Mouse (Mus musculus) cerebellum, adult 2 months (tissue): Measurements from ENCODE around the gene Alyref.

Experiments used
- CTCF ChIP-seq: fragments of 200-500 bp; IDR thresholded peaks from 2 replicates; pipeline ENCODE4 v1.5.1; 2011; ENCODE audit warnings: low read depth, mild to moderate bottlenecking, control low read depth, low read length, moderate library complexity, borderline replicate concordance; ENCODE audit not compliant: insufficient read depth
- POLR2A ChIP-seq: fragments of 200-500 bp; IDR thresholded peaks from 2 replicates; pipeline ENCODE4 v1.6.1; 2011; ENCODE audit warnings: low read length, control low read depth, borderline replicate concordance; ENCODE audit not compliant: insufficient read depth

DNA sequence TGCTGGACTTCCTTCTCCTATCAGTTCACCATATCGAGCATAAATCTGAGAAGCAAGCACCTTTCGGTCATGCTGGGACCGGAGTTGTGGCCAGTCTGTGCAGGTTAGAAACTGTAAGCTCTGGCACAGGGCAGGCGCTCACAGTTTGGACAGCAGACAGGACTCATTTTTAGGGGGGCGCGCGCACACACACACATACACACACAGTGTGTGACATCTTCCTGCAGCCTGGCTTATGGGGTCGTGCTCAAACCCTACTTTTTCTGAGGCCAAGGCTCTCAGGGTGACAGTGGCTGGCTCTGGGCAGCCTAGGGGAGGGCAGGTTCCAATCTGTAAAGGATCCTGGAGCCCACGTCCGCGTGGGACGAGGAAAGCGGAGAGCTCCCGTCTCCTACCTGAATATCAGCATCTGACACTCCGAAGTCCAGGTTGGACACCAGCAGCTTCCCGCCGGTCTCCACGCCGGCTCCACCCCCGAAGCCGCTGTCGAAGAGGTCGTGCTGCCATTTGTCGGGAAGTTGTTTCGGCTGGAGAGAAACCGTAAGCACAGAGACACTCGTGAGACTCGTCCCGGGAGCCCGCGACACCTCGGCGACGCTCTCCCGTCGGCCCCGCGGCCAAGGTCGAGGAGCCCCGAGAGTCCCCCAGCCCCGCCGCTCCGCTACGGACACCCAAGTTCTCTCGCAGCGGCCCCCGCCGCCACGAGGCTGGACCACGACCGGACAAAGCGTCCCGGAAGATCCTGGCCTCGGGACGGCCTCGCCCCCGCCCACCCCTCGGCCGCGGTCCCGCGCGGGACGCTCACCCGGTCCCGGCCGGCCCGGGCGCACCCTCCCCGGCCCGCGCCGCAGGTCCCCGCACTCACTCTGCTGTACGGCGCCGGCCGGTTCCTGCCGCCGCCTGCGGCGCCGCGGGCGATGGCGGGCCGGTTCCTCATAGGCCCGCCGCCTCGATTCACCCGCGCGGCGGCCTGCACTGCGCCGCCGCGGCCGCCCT, 627 bp downstream of the Alyref start:
- no peak for TF ChIP-seq CTCF
- no peak for TF ChIP-seq POLR2A
